Mouse (Mus musculus): ENCODE measurements around the gene Ly6f. TPM values are rescaled to one million over a fixed set of nuclear protein-coding genes. Genes with fewer than 3 reads are reported as not detected.

Ly6f gene
- polyA plus RNA-seq, 1 experiment from 2014 or later: not detected

Other genes starting within 250 kb of the Ly6f start
- gene Ly6c1, start 219.6 kb upstream of the Ly6f start, polyA plus RNA-seq (2015; fragmentation: Nextera tagmentation; extraction: Ambion mirVana): 12.1 and 13.0 TPM in 2 replicates
- gene Ly6c2, start 156.5 kb upstream of the Ly6f start, polyA plus RNA-seq (2015; fragmentation: Nextera tagmentation; extraction: Ambion mirVana): 1.1 and 1.6 TPM in 2 replicates
- 0.18 and 0.70 TPM in 2 replicates for gene Ly6g, start 113.2 kb upstream of the Ly6f start, polyA plus RNA-seq (2015; fragmentation: Nextera tagmentation; extraction: Ambion mirVana)
- 15.5 and 15.8 TPM in 2 replicates for gene BC025446, start 52.0 kb upstream of the Ly6f start, polyA plus RNA-seq (2015; fragmentation: Nextera tagmentation; extraction: Ambion mirVana)